Mouse (Mus musculus): ENCODE measurements around the gene Prr22.

GRCm38 (mm10) chr17:56722441-56722840 lies 47.6 kb upstream of the Prr22 start:
- TF ChIP-seq CTCF (IDR thresholded peaks at IDR 0.05; ENCODE audit: control insufficient read depth, insufficient read depth, low read length): no peak
- TF ChIP-seq POLR2A (IDR thresholded peaks at IDR 0.05; ENCODE audit: borderline replicate concordance, control insufficient read depth, low read depth, low read length): no peak
